Mouse (Mus musculus): ENCODE measurements around the gene Robo2. TPM values are rescaled to one million over a fixed set of nuclear protein-coding genes. Genes with fewer than 3 reads are reported as not detected.

The Robo2 gene
- polyA plus RNA-seq, 1 experiment, result 101 TPM

- DNase-seq (ENCODE audit: low read depth), result peak; percentile 77
- TF ChIP-seq POLR2A (IDR thresholded peaks at IDR 0.05; ENCODE audit: borderline replicate concordance, extremely low read depth, insufficient read depth, insufficient read length, poor library complexity, severe bottlenecking) (no peak), CTCF (IDR thresholded peaks at IDR 0.05; ENCODE audit: borderline replicate concordance, extremely low read depth, insufficient read depth, insufficient read length) (no peak)
Observed at GRCm38 (mm10) chr16:74192979-74193554, 218.6 kb downstream of the Robo2 start.

- peak; percentile 88 for DNase-seq (ENCODE audit: low read depth)
- no peak for TF ChIP-seq CTCF (IDR thresholded peaks at IDR 0.05; ENCODE audit: borderline replicate concordance, extremely low read depth, insufficient read depth, insufficient read length)
- no peak for TF ChIP-seq POLR2A (IDR thresholded peaks at IDR 0.05; ENCODE audit: borderline replicate concordance, extremely low read depth, insufficient read depth, insufficient read length, poor library complexity, severe bottlenecking)
Observed at GRCm38 (mm10) chr16:74191621-74192020, 220.0 kb downstream of the Robo2 start.

GRCm38 (mm10) chr16:74182509-74183113 is 229.0 kb downstream of the Robo2 start:
- DNase-seq (ENCODE audit: low read depth), result peak; percentile 89
- TF ChIP-seq CTCF (IDR thresholded peaks at IDR 0.05; ENCODE audit: borderline replicate concordance, extremely low read depth, insufficient read depth, insufficient read length) (no peak), POLR2A (IDR thresholded peaks at IDR 0.05; ENCODE audit: borderline replicate concordance, extremely low read depth, insufficient read depth, insufficient read length, poor library complexity, severe bottlenecking) (no peak)

GRCm38 (mm10) chr16:74172673-74173072 is 239.0 kb downstream of the Robo2 start:
- TF ChIP-seq POLR2A (IDR thresholded peaks at IDR 0.05; ENCODE audit: borderline replicate concordance, extremely low read depth, insufficient read depth, insufficient read length, poor library complexity, severe bottlenecking) (no peak), CTCF (IDR thresholded peaks at IDR 0.05; ENCODE audit: borderline replicate concordance, extremely low read depth, insufficient read depth, insufficient read length) (no peak)
- peak; percentile 63 for DNase-seq (ENCODE audit: low read depth)

- no peak for DNase-seq (ENCODE audit: low read depth)
- TF ChIP-seq CTCF (IDR thresholded peaks at IDR 0.05; ENCODE audit: borderline replicate concordance, extremely low read depth, insufficient read depth, insufficient read length) (no peak), POLR2A (IDR thresholded peaks at IDR 0.05; ENCODE audit: borderline replicate concordance, extremely low read depth, insufficient read depth, insufficient read length, poor library complexity, severe bottlenecking) (no peak)
Observed at GRCm38 (mm10) chr16:74169642-74170041, 242.0 kb downstream of the Robo2 start.

GRCm38 (mm10) chr16:74169121-74169520 is 242.5 kb downstream of the Robo2 start:
- DNase-seq (ENCODE audit: low read depth), result no peak
- TF ChIP-seq POLR2A (IDR thresholded peaks at IDR 0.05; ENCODE audit: borderline replicate concordance, extremely low read depth, insufficient read depth, insufficient read length, poor library complexity, severe bottlenecking) (no peak), CTCF (IDR thresholded peaks at IDR 0.05; ENCODE audit: borderline replicate concordance, extremely low read depth, insufficient read depth, insufficient read length) (no peak)

- peak; percentile 58 for DNase-seq (ENCODE audit: low read depth)
- TF ChIP-seq CTCF (IDR thresholded peaks at IDR 0.05; ENCODE audit: borderline replicate concordance, extremely low read depth, insufficient read depth, insufficient read length) (no peak), POLR2A (IDR thresholded peaks at IDR 0.05; ENCODE audit: borderline replicate concordance, extremely low read depth, insufficient read depth, insufficient read length, poor library complexity, severe bottlenecking) (no peak)
Observed at GRCm38 (mm10) chr16:74167832-74168231, 243.8 kb downstream of the Robo2 start.

- no peak for TF ChIP-seq CTCF (IDR thresholded peaks at IDR 0.05; ENCODE audit: borderline replicate concordance, extremely low read depth, insufficient read depth, insufficient read length)
- no peak for TF ChIP-seq POLR2A (IDR thresholded peaks at IDR 0.05; ENCODE audit: borderline replicate concordance, extremely low read depth, insufficient read depth, insufficient read length, poor library complexity, severe bottlenecking)
- no peak for DNase-seq (ENCODE audit: low read depth)
Observed at GRCm38 (mm10) chr16:74162041-74162440, 249.6 kb downstream of the Robo2 start.

GRCm38 (mm10) chr16:74159189-74159588 is 252.4 kb downstream of the Robo2 start:
- no peak for DNase-seq (ENCODE audit: low read depth)
- TF ChIP-seq CTCF (IDR thresholded peaks at IDR 0.05; ENCODE audit: borderline replicate concordance, extremely low read depth, insufficient read depth, insufficient read length) (no peak), POLR2A (IDR thresholded peaks at IDR 0.05; ENCODE audit: borderline replicate concordance, extremely low read depth, insufficient read depth, insufficient read length, poor library complexity, severe bottlenecking) (no peak)

- DNase-seq (ENCODE audit: low read depth), result no peak
- TF ChIP-seq POLR2A (IDR thresholded peaks at IDR 0.05; ENCODE audit: borderline replicate concordance, extremely low read depth, insufficient read depth, insufficient read length, poor library complexity, severe bottlenecking), result no peak
- no peak for TF ChIP-seq CTCF (IDR thresholded peaks at IDR 0.05; ENCODE audit: borderline replicate concordance, extremely low read depth, insufficient read depth, insufficient read length)
Observed at GRCm38 (mm10) chr16:74136181-74136580, 275.4 kb downstream of the Robo2 start.

GRCm38 (mm10) chr16:74132833-74133232 is 278.8 kb downstream of the Robo2 start:
- peak; percentile 34 for DNase-seq (ENCODE audit: low read depth)
- TF ChIP-seq POLR2A (IDR thresholded peaks at IDR 0.05; ENCODE audit: borderline replicate concordance, extremely low read depth, insufficient read depth, insufficient read length, poor library complexity, severe bottlenecking) (no peak), CTCF (IDR thresholded peaks at IDR 0.05; ENCODE audit: borderline replicate concordance, extremely low read depth, insufficient read depth, insufficient read length) (no peak)

- DNase-seq (ENCODE audit: low read depth), result no peak
- no peak for TF ChIP-seq CTCF (IDR thresholded peaks at IDR 0.05; ENCODE audit: borderline replicate concordance, extremely low read depth, insufficient read depth, insufficient read length)
- TF ChIP-seq POLR2A (IDR thresholded peaks at IDR 0.05; ENCODE audit: borderline replicate concordance, extremely low read depth, insufficient read depth, insufficient read length, poor library complexity, severe bottlenecking), result no peak
Observed at GRCm38 (mm10) chr16:74131370-74131769, 280.3 kb downstream of the Robo2 start.

Measured in brain, embryonic 14.5 days (tissue).